Mouse (Mus musculus): ENCODE data around the gene Slc22a14.

DNA sequence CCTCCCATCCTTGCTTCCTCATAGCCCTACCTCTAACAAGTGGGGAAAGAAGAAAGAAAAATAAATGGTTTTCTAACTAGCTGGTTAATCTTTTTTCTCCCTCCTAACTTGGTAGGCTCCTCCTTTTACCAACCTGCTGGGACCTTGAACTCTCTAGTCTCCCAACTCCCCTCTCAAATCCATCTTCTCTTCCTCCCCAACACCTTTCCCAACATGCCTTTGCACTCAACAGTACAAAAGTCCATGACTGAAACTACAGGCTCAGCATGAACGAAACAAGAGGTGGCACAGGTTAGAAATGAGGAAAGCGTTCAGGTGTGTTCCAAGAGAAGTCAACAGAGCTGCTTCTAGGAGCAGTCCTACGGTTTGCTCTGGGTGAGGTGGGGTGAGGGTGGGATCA lies 126.1 kb downstream of the Slc22a14 start:
- TF ChIP-seq CTCF (IDR thresholded peaks at IDR 0.05; ENCODE audit: borderline replicate concordance, extremely low read depth, insufficient read depth, insufficient read length) (no peak), POLR2A (IDR thresholded peaks at IDR 0.05; ENCODE audit: borderline replicate concordance, extremely low read depth, insufficient read depth, insufficient read length, poor library complexity, severe bottlenecking) (no peak)

Measured in brain, embryonic 14.5 days (tissue).